Mouse (Mus musculus) cerebellum, adult 8-10 months (tissue): ENCODE measurements around the gene Zfp428.
"Not testable (repeated sequence)": the region's sequence is repeated elsewhere in the genome, so short reads cannot be mapped to it uniquely, and the experiment has no call there.

Experiments
- DNase-seq: peaks from one replicate; pipeline ENCODE4 v3.0.0; 2022

Zfp428 gene

GRCm38 (mm10) chr7:24481474-24482207 is 25.2 kb upstream of the Zfp428 start, which contains the start of gene Cadm4:
Cadm4 (plus strand) TSS chr7:24482023.
- DNase-seq: peak; percentile 96

GRCm38 (mm10) chr7:24482208-24483020 is 24.4 kb upstream of the Zfp428 start:
- no peak for DNase-seq

GRCm38 (mm10) chr7:24483291-24483690 is 23.5 kb upstream of the Zfp428 start:
- not testable (repeated sequence) for DNase-seq

GRCm38 (mm10) chr7:24485481-24485880 is 21.3 kb upstream of the Zfp428 start:
- no peak for DNase-seq

GRCm38 (mm10) chr7:24486654-24487130 is 20.1 kb upstream of the Zfp428 start:
- DNase-seq: no peak

- DNase-seq: no peak
Observed at GRCm38 (mm10) chr7:24487403-24487802, 19.4 kb upstream of the Zfp428 start.

- no peak for DNase-seq
Observed at GRCm38 (mm10) chr7:24488303-24488702, 18.5 kb upstream of the Zfp428 start.

- no peak for DNase-seq
Observed at GRCm38 (mm10) chr7:24499856-24500577, 6.8 kb upstream of the Zfp428 start.

GRCm38 (mm10) chr7:24500929-24501328 is 5.9 kb upstream of the Zfp428 start:
- no peak for DNase-seq

GRCm38 (mm10) chr7:24501492-24501891 is 5.3 kb upstream of the Zfp428 start:
- DNase-seq: no peak

- no peak for DNase-seq
Observed at GRCm38 (mm10) chr7:24504004-24504403, 2.8 kb upstream of the Zfp428 start.

- no peak for DNase-seq
Observed at GRCm38 (mm10) chr7:24504868-24505267, 1.9 kb upstream of the Zfp428 start.

- DNase-seq: no peak
Observed at GRCm38 (mm10) chr7:24505447-24506064, 1.2 kb upstream of the Zfp428 start.

GRCm38 (mm10) chr7:24506065-24506459 is 744 bp upstream of the Zfp428 start:
- DNase-seq: no peak

GRCm38 (mm10) chr7:24506476-24506837 is 349 bp upstream of the Zfp428 start:
- DNase-seq: peak; percentile 76

- no peak for DNase-seq
Observed at GRCm38 (mm10) chr7:24507726-24508114, 914 bp downstream of the Zfp428 start.

- DNase-seq: no peak
Observed at GRCm38 (mm10) chr7:24512355-24512754, 5.5 kb downstream of the Zfp428 start, which contains the start of gene AC161166.1. AC161166.1 (minus strand) TSS chr7:24512455.

- peak; percentile 57 for DNase-seq
Observed at GRCm38 (mm10) chr7:24516319-24516718, 9.5 kb downstream of the Zfp428 start.

GRCm38 (mm10) chr7:24517077-24517476 is 10.3 kb downstream of the Zfp428 start:
- DNase-seq: no peak

GRCm38 (mm10) chr7:24517654-24518053 is 10.8 kb downstream of the Zfp428 start:
- DNase-seq: no peak

- no peak for DNase-seq
Observed at GRCm38 (mm10) chr7:24519130-24519529, 12.3 kb downstream of the Zfp428 start.

GRCm38 (mm10) chr7:24520054-24520453 is 13.2 kb downstream of the Zfp428 start:
- DNase-seq: not testable (repeated sequence)

- no peak for DNase-seq
Observed at GRCm38 (mm10) chr7:24522805-24523204, 16.0 kb downstream of the Zfp428 start.
